Mouse (Mus musculus): ENCODE results near the gene Chst10.

DNA sequence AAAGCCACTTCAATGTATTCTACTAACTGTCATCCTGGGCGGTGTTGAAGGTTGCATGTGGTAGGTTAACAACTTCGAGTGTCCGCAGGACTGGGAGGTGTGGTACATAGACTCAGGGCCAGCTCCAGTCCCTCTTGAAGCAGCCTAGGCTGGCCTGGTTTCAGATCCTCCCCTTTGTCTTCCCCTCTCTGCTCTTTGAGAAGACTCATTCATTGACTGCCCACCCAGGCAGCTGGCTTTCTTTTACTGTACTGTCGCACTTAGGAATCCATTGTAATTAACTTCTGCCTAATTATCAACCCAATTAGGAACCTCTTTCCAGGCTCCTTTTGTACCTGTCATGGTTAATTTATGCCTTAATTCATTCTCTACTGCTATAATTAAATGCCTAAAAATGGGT is 54.7 kb downstream of the Chst10 start:
- TF ChIP-seq CTCF (IDR thresholded peaks at IDR 0.05; ENCODE audit: control insufficient read depth, insufficient read depth, insufficient replicate concordance, low read depth, low read length) (no peak), POLR2A (IDR thresholded peaks at IDR 0.05; ENCODE audit: control insufficient read depth, low read depth, low read length) (no peak)

Data from testis, adult 2 months (tissue).